Mouse (Mus musculus) neural tube, embryonic 12.5 days (tissue): ENCODE measurements around the gene Gcm2. TPM values are rescaled to one million over a fixed set of nuclear protein-coding genes. Genes with fewer than 3 reads are reported as not detected.

ENCODE experiments used
- ATAC-seq: fragments of 200-750 bp; cut with Nextera tagmentation; 2 replicates; pipeline ENCODE4 v1.8.0; 2017; ENCODE audit warnings: low read depth, mild to moderate bottlenecking, moderate TSS enrichment, moderate library complexity; ENCODE audit not compliant: low FRiP score
- H3K27ac ChIP-seq: fragments of 300-500 bp; sonication (generic); 2 replicates; pipeline ENCODE4 v1.5.1; 2016
- H3K27me3 ChIP-seq: fragments of 300-500 bp; sonication (generic); replicated peaks from 2 replicates; pipeline ENCODE4 v1.6.1; 2016; ENCODE audit warnings: mild to moderate bottlenecking
- H3K36me3 ChIP-seq: fragments of 300-500 bp; sonication (generic); 2 replicates; pipeline ENCODE4 v1.6.1; 2016; ENCODE audit warnings: mild to moderate bottlenecking
- H3K4me1 ChIP-seq: fragments of 300-500 bp; sonication (generic); 2 replicates; pipeline ENCODE4 v1.6.1; 2016
- H3K4me2 ChIP-seq: fragments of 300-500 bp; sonication (generic); replicated peaks from 2 replicates; pipeline ENCODE4 v1.6.1; 2016; ENCODE audit warnings: mild to moderate bottlenecking
- H3K4me3 ChIP-seq: fragments of 300-500 bp; sonication (generic); 2 replicates; pipeline ENCODE4 v1.5.1; 2016
- H3K9ac ChIP-seq: fragments of 300-500 bp; sonication (generic); 2 replicates; pipeline ENCODE4 v1.6.1; 2016; ENCODE audit warnings: mild to moderate bottlenecking
- H3K9me3 ChIP-seq: fragments of 300-500 bp; sonication (generic); 2 replicates; pipeline ENCODE4 v1.6.1; 2016; ENCODE audit warnings: mild to moderate bottlenecking
- WGBS: fragments of 180-500 bp; shearing (Covaris S2); methylation state at CpG from one replicate; pipeline ENCODE4 v1.1.7; 2016; 5-methylcytosine and 5-hydroxymethylcytosine counted together
- polyA plus RNA-seq: library from polyadenylated mRNA; unstranded; fragments of >200 nt; fragmentation: Nextera tagmentation; extraction: Ambion mirVana; gene quantifications from 2 replicates; pipeline ENCODE4 v1.2.1, GENCODE M21; 2016

The Gcm2 gene
- polyA plus RNA-seq, 1 experiment from 2014 or later = not detected

DNA sequence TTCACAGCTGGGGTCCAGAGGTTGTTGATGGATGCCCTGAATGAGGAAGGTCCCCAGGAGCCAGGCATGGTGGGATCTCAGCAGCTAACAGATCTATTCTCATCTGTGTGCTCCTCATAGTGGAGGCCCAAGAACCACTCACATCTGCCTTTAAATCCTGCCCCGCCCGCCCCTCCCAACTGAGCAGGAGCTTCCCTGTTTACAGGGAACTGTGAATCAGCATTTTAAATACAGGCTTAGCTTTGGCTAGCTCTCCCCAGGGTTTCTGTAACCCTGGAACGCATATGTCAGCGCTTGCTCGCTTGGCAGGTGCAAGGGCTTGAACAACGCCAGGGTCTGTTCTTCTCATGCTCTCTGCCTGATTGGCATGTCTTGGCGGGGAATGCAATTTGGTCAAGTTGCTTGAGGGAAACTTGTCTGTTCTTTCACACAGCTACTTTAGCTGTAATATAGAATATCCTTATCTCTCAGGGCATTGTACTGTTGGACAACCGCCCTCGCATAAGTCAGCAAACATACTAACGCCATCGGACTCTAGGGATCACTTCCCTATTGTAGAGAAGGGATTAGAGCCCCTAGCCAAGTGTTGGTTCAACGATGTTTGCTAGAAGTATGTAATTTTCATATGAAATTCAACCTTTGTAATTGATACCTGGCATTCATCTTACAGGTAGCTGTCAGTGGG is 6.9 kb downstream of the Gcm2 start:
- H3K4me2 ChIP-seq = no peak overlapping the region
- no peaks in the 10 kb centered on the region for H3K4me1 ChIP-seq
- H3K4me3 ChIP-seq = no peak overlapping the region
- H3K36me3 ChIP-seq = no peaks in the 10 kb centered on the region
- no peaks in the 10 kb centered on the region for H3K27me3 ChIP-seq
- no peak for ATAC-seq
- H3K27ac ChIP-seq = no peak overlapping the region
- H3K9ac ChIP-seq = no peak overlapping the region
- 82% methylated on average over 12 of the region's 12 CpGs for WGBS
- H3K9me3 ChIP-seq = no peaks in the 10 kb centered on the region

DNA sequence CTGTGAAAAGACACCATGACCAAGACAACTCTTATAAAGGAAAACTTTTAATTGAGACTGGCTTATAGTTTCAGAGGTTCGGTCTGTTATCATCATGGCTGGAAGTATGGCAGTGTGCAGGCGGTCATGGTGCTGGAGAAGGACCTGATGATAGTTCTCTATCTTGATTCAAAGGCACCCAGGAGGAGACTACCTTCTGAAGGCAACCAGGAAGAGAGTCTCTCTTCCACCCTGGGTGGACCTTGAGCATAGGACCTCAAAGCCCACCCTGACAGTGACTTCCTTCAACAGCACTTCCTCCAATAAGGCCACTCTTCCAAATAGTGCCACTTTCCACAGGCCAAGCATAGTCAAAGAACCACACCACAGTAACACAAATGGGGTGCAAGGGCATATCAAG is 10.8 kb downstream of the Gcm2 start:
- no peaks in the 10 kb centered on the region for H3K4me1 ChIP-seq
- no peak for ATAC-seq
- no peaks in the 10 kb centered on the region for H3K9me3 ChIP-seq
- H3K4me3 ChIP-seq = no peak overlapping the region
- no peak overlapping the region for H3K27ac ChIP-seq
- 91% methylated on average over 2 of the region's 2 CpGs for WGBS
- no peak overlapping the region for H3K9ac ChIP-seq
- H3K4me2 ChIP-seq = no peak overlapping the region
- H3K36me3 ChIP-seq = no peaks in the 10 kb centered on the region
- no peaks in the 10 kb centered on the region for H3K27me3 ChIP-seq

DNA sequence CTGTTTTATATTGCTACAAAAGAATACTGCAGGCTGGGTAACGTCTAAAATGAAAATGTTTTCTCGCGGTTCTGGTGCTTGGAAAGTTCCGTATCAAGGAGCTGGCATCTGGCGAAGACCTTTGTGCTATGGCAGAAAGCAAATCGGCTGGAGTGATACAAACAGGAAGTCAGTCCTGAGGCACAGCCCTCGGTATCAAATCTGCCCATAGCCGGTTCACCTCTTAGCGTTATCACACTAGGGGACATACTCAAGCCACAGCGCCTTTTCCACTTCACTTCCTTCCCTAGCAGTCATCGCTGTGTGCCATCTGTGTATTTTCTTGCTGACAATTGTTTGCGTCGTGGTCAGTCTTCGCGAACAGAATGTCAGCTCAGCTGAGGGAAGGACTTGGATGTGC is 12.5 kb downstream of the Gcm2 start:
- ATAC-seq = no peak
- Histone ChIP-seq H3K36me3 (no peaks in the 10 kb centered on the region), H3K4me2 (no peak overlapping the region), H3K27ac (no peak overlapping the region), H3K27me3 (no peaks in the 10 kb centered on the region), H3K9ac (no peak overlapping the region), H3K9me3 (no peaks in the 10 kb centered on the region), H3K4me3 (no peak overlapping the region), H3K4me1 (no peaks in the 10 kb centered on the region)
- 90% methylated on average over 15 of the region's 15 CpGs for WGBS

DNA sequence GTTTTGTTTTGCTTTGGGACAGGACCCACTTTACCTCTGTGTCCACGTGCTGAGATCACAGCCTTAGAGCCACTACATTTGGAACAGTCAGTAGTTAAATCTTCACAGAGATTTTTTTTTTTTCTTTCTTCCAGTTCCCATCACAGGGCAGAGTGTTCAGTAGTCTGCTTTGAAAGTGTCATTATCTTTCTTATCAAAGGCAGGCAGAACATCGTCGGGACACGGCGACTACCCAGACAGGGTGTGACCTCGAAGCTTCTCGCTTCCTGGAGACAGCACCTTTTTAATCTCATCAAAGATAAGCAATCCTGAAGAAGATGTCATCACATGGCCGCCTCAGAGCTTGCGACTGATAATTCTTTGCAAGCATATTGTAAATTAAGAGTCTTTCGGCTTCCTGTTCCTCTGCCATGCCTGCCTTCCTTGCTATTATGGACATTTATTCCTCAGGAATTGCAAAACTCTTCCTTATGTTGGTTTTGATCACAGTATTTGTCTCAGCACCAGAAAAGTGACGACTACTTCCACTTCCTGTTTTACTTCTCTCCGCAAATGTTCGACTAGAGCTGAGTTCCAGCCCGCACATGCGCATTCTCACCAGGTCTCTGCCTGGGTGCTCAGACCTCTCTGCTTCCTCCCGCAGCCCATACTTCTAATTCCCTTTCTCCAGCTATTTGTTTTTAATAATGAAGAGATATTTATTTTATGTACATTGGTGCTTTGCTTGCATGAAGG is 13.3 kb downstream of the Gcm2 start:
- Histone ChIP-seq H3K9ac (no peak overlapping the region), H3K27me3 (no peaks in the 10 kb centered on the region), H3K4me2 (no peak overlapping the region), H3K4me3 (no peak overlapping the region), H3K9me3 (no peaks in the 10 kb centered on the region), H3K4me1 (no peaks in the 10 kb centered on the region), H3K36me3 (no peaks in the 10 kb centered on the region), H3K27ac (no peak overlapping the region)
- 84% methylated on average over 16 of the region's 16 CpGs for WGBS
- ATAC-seq = no peak

DNA sequence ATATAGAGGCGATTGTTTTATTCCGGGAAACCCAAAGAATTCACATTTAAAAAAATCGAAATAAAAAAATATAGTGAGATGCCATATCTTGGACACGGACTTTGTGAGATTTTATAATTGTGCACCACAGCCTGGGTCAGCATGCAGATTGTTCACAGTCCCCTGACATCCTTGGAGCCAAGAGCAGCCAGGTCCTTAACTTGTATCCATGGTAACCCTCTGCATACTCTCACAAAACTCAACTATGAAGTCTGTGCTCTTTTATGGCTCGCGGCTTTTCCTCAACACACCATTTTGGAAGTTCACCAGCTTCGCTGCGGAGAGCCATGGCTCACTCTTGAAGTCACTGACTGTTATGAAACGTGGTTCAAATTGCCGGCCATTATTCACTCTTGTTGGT is 16.7 kb downstream of the Gcm2 start:
- Histone ChIP-seq H3K9me3 (no peaks in the 10 kb centered on the region), H3K27me3 (no peaks in the 10 kb centered on the region), H3K36me3 (no peaks in the 10 kb centered on the region), H3K4me1 (no peaks in the 10 kb centered on the region), H3K4me3 (no peak overlapping the region), H3K27ac (no peak overlapping the region), H3K9ac (no peak overlapping the region), H3K4me2 (no peak overlapping the region)
- ATAC-seq = no peak
- WGBS = 76% methylated on average over 10 of the region's 10 CpGs

DNA sequence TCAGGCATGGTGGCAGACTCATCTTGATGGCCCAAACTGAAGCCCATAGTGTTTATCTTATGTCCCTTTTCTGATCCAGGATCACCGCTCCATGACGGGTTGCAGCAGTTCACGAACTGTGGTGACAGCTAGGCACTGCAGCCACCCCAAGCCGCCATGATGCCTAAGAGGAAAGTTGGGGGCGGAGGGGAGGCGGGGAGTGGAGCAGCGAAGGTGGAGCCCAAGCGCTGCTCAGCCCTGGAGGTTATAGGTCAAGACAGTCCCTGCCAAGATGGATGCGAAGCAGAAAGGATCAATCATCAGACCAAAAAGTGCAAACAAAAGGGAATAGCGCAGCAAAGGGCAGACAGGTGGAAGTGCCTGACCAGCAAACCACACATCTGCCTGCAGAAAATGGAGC is 19.6 kb downstream of the Gcm2 start:
- 36% methylated on average over 10 of the region's 10 CpGs for WGBS
- Histone ChIP-seq H3K9ac (no peak overlapping the region), H3K27me3 (no peaks in the 10 kb centered on the region), H3K4me1 (no peaks in the 10 kb centered on the region), H3K4me2 (peak overlapping the region; percentile 14; the same call in 1 of the 2 replicates), H3K27ac (no peak overlapping the region), H3K4me3 (no peak overlapping the region), H3K36me3 (no peaks in the 10 kb centered on the region), H3K9me3 (no peaks in the 10 kb centered on the region)
- no peak for ATAC-seq

DNA sequence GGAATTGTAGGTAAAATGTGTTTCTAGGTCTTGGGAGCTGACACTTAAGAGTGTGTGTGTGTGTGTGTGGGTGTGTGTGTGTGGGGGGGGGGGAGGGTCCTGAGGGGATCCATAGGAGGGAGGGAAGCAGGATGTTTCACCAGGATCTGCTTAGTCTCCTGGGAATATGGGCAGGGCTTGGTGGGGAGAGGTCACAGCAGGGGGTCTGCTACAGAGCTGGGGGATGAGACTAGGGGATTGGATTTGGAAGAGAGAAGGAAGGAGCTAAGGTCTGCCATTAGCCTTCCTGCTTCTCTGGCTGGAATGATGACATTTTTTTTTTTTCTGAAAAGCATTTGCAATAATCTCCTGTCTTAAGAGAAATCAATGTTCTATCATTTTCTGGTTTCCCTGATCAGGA is 22.1 kb downstream of the Gcm2 start:
- Histone ChIP-seq H3K9me3 (no peaks in the 10 kb centered on the region), H3K27me3 (no peaks in the 10 kb centered on the region), H3K27ac (no peak overlapping the region), H3K4me2 (no peak overlapping the region), H3K4me1 (no peaks in the 10 kb centered on the region), H3K4me3 (no peak overlapping the region), H3K9ac (no peak overlapping the region), H3K36me3 (no peaks in the 10 kb centered on the region)
- no peak for ATAC-seq

DNA sequence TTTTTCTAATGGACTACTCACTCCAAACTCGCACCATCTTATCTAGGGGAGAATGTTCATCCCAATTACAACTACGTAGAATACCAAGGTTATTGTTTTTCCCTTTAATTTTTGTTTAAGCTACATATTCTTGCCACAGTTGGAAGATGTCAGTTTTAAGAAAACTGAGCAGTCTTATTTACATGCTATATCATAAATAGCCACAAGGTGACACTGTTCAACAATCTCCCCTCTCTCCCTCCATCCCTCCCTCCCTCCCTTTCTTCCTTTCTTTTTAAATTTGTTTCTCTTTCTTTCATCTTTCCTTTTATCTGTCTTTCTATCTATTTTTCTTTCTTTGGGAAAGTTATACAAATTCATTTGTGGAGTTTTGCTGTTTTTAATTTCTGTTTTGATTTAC is 25.7 kb downstream of the Gcm2 start:
- Histone ChIP-seq H3K4me1 (no peaks in the 10 kb centered on the region), H3K27ac (no peak overlapping the region), H3K9ac (no peak overlapping the region), H3K27me3 (peaks cover 6% of the 10 kb centered on the region; the same call in 1 of the 2 replicates), H3K4me2 (no peak overlapping the region), H3K4me3 (no peak overlapping the region), H3K9me3 (no peaks in the 10 kb centered on the region), H3K36me3 (no peaks in the 10 kb centered on the region)
- no peak for ATAC-seq
- WGBS = 19% methylated on average over 2 of the region's 2 CpGs

DNA sequence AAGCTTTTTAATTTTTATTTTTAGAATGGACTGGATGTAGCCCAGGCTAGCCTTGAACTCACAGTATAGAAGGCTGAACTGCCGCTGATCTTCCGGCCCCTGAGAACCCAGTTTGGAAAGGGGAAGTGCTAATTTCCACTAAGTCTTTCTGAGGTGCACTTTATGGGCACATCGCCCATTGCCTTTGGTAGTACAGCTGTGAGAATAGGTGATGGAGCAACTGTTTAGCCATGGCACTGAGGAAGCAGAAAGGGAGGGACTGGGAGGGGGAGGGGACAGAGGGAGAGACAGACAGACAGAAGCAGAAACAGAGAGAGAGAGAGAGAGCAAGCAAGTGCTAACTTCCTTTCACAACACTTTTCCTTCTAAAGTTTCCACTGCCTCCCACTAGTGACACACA is 26.3 kb downstream of the Gcm2 start:
- H3K9ac ChIP-seq = no peak overlapping the region
- ATAC-seq = no peak
- H3K4me3 ChIP-seq = no peak overlapping the region
- H3K9me3 ChIP-seq = no peaks in the 10 kb centered on the region
- H3K27me3 ChIP-seq = peaks cover 9% of the 10 kb centered on the region; the same call in 1 of the 2 replicates
- 86% methylated on average over 3 of the region's 3 CpGs for WGBS
- no peaks in the 10 kb centered on the region for H3K36me3 ChIP-seq
- no peak overlapping the region for H3K27ac ChIP-seq
- H3K4me1 ChIP-seq = peaks cover under 1% of the 10 kb centered on the region; the same call in 1 of the 2 replicates
- H3K4me2 ChIP-seq = no peak overlapping the region

DNA sequence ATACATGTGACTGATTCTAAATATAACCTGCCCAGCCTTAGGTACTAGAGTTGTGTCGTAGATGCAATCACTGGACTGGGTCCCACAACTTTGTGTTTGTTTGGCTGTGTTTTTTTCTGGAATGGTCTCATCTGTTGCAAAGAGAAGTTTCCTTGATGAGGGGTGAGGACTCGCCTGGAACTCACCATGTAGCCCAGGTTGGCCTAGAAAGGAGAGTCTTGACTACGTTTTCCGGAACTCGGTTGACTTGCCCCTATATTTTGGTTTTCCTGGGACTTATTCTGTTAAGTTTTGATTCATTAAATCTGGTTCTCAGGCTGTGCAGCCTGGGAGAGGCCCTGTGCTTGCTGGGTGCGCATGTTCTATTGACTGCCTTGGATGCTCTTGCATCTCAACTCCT is 30.1 kb downstream of the Gcm2 start:
- no peak for ATAC-seq
- peaks cover 23% of the 10 kb centered on the region for H3K27me3 ChIP-seq

DNA sequence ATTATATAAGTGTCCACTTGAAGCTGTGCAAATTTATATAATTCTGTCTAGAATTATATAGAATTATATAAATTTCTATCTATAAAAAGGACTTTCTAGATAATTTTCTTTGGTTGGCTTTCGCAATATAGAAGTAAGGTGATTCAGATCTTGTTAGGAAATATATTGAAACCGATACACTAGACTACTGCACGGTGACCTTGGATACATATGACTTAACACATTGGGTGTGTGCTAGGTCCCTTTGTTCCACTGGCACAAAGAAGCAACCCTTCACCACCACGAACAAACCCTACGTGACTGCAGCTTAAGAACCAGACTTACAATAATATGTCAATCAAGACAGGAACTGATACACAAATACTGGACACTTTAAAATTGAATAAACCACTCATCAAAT is 31.0 kb downstream of the Gcm2 start:
- H3K4me1 ChIP-seq = peaks cover 11% of the 10 kb centered on the region
- H3K4me2 ChIP-seq = 0 out of 2 replicates have a peak overlapping the region, but pooled peaks have one; percentile 86
- H3K27ac ChIP-seq = no peak overlapping the region
- ATAC-seq = no peak
- H3K9me3 ChIP-seq = no peaks in the 10 kb centered on the region
- peaks cover 23% of the 10 kb centered on the region for H3K27me3 ChIP-seq
- no peak overlapping the region for H3K4me3 ChIP-seq
- 55% methylated on average over 5 of the region's 5 CpGs for WGBS
- no peaks in the 10 kb centered on the region for H3K36me3 ChIP-seq
- no peak overlapping the region for H3K9ac ChIP-seq

More for the DNA sequence above, 30.1 kb downstream of the Gcm2 start:
- Histone ChIP-seq H3K4me2 (no peak overlapping the region), H3K36me3 (no peaks in the 10 kb centered on the region), H3K9ac (no peak overlapping the region), H3K27ac (no peak overlapping the region), H3K9me3 (no peaks in the 10 kb centered on the region), H3K4me1 (peaks cover 11% of the 10 kb centered on the region), H3K4me3 (no peak overlapping the region)
- 90% methylated on average over 6 of the region's 6 CpGs for WGBS

DNA sequence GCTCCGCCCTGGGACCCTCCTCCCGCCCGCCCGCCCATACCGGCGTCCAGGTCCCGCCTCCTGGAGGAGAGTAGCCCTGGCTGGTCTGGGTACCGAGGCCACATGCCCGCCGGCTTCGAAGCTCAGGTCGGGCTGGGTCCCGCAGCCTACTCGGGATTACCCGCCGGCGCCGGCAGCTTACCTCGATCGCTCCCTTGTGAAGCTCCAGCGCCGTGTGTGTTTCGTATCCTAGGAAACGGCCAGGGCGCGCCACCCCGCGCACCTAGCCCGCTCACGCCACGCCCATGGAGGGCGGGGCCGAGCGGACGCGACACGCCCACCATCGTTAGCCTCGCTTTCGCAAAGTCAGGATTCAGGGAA is 31.4 kb downstream of the Gcm2 start, which contains the start of gene Mak:
Gene Mak (minus strand): TSS at position 286 of the 360 bp plus-strand sequence.
- Histone ChIP-seq H3K27me3 (peaks cover 23% of the 10 kb centered on the region), H3K9me3 (no peaks in the 10 kb centered on the region), H3K4me1 (peaks cover 11% of the 10 kb centered on the region), H3K9ac (peak within 1 kb of the TSS; percentile 48; the same call in 1 of the 2 replicates), H3K36me3 (no peaks in the 10 kb centered on the region), H3K27ac (no peak within 1 kb of the TSS), H3K4me2 (peak within 1 kb of the TSS; percentile 86), H3K4me3 (peak within 1 kb of the TSS; percentile 45)
- WGBS = under 1% methylated on average over 40 of the region's 40 CpGs
- peak; percentile 93 for ATAC-seq
